Mouse (Mus musculus) skeletal muscle tissue, adult 2 months (tissue): ENCODE measurements at regions not wholly inside any gene's neighbourhood (a gene's known extent, or its start where the extent isn't known, plus 50 kb on each side); places are given as distances from the start of the nearest gene placed in this dataset.
A peak's percentile ranks its signal among the peaks of the same experiment; 100 is the strongest.

ENCODE experiments used
- DNase-seq: peaks from one replicate; pipeline ENCODE4 v3.0.0-alpha.2; 2012; ENCODE audit warnings: low read depth, low spot score

- no peak for DNase-seq
These were observed 129.9 kb upstream of the Peli2 start for GRCm38 (mm10) chr14:47990716-47991115.

DNA sequence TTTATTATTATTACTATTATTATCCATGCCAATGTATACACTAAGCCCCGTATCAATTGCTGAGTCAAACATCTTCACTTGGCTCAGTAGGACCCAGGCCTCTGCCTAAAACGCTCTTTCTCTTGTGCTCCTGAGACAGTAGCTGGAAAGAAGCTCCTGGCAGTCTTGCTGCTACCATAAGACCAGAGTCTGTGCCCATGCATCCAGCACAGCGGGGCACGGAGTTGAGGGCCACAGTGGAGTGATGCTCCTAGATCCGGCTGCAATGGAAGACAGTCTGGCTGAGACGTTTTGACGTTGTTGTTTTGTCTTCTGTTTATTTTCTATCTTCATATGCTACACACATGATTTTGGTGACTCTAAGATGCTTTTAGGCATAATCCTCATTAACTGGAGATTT is 129.1 kb upstream of the Peli2 start:
- DNase-seq, result no peak

GRCm38 (mm10) chr14:47992091-47992490 is 128.5 kb upstream of the Peli2 start:
- DNase-seq, result no peak

DNA sequence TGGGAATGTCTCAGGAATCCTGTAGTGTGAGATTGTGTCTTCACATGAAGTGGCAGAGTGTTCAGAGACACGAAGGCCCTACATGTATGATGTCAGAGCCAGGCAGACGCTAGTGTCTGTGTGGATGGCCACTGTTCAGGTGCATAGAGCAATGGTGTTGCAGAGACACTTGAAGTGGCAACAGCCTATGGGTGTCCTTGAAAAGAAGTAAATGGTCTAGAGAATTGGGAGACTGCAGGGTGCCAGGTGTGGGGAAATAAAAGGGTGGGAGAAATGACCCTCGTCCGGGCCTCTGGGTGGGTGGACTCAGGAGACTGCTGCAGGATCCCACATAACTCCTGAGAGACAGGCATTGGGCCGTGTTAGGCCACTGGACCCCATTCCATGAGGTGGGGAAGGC is 127.8 kb upstream of the Peli2 start:
- DNase-seq, result no peak

- no peak for DNase-seq
These were observed 121.7 kb upstream of the Peli2 start for GRCm38 (mm10) chr14:47998936-47999335.

DNA sequence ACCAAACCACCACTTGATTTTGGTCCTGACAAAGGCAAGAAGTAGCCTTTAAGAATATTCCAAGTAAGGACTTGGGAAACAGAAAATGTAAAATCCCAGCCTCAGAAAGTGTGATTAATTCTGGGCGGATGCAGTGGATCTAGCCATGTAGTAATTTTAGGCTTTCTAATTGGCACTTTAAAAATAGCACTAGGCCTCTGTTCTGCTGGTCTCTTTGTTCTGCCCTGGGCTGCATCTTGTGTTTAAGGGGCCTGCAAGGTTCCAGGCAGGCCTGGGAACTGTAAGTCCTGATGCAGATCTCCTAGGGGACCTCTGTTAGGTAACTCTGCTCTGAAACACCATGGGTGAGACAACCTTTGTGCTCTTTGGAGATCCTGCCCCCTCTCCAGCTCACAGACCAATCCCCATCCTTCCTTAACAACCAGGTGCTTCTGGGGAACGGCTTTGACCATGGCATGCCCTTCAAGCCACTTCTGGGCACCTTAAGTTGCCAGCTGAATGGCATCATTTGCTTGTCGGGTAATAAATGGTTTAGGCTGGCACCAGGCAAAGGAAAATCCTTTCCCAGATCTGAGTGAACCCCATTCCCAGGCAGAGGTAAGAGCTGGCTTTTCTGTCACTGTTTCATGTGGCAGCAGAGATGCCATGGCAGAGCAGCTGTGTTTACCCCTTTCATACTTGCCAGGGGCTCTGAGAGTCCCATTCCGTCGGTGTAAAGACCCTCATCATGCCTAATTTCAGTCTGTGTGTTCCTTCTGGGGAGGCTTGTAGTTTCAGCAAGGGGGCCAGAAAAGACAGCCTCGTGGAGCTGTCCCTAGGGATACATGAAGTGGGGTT is 115.3 kb upstream of the Peli2 start:
- no peak for DNase-seq

DNA sequence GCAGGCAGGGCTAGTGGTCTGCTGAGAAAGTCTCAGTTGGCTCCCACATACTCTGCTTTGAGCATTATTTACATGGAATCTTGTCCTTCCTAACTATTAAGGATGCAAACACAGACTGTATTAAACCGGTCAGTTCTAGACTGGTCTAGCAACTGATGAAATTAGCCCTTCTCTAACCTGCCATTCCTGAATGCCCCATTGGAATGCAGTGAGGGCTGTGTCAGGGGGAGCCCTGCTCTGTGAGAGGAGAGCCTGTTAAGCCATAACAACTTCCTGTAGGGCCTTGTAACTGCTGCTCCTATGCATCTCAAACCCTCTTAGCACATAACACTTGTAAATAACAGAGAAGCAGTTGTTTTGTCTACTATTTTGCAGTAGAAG is 114.7 kb upstream of the Peli2 start:
- no peak for DNase-seq

DNA sequence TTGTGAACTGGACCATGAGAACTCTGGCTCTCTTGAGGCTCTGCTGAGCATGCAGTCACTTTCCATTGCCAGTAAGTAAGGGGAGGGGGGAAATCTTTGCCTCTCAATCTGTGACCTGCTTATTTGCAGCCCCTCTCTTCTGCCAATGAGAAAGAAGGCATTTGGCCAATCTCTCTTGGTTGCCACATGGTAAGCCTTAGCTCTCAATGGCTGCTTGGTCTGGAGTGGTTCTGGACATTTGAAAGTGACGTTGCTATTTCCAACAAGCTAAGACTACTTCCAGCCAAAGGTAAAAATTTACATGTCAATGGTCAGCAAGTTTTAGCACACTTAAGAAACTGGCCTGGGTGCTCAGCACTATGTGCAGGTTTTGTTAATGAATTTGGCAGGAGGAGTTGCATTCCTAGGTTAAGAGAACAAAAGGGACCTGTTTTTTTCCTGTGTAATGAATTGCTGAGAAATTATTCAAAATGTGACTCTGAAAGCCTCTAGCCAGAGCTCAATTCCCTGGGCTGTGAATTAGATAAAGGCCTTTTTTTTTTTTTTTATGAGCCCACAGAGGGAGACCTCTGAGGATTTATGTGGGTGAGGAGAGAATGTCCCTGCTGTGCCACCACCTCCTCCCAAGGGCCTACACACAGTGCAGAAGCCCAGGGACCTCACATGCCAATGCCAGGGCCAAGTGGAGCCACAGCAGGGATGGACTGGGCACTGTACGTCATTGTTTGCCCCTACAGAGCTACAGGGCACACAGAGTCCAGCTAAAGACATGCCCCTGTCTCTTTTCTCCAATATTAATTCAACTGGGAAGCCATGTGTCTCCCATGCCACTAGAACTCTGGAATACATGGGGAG is 108.0 kb upstream of the Peli2 start:
- DNase-seq, result peak; percentile 6

DNA sequence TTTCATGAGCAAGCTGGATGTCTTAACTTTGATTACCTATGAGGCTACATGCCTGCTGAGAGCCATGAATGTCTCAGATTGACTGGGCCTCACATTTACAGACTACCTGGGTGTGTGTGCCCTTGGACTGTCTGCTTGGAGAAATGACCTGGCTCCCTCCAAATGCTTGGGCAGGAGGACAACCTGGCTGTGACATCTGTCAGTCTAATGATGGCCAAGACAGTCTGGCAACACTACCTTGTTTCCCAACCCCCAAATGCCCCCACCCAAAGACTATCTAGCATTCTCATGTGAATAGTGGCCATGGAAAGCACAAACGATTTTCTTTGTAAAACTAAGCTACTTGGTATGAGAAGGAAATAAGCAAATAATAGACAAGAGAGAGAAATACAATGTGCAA is 107.2 kb upstream of the Peli2 start:
- no peak for DNase-seq

DNA sequence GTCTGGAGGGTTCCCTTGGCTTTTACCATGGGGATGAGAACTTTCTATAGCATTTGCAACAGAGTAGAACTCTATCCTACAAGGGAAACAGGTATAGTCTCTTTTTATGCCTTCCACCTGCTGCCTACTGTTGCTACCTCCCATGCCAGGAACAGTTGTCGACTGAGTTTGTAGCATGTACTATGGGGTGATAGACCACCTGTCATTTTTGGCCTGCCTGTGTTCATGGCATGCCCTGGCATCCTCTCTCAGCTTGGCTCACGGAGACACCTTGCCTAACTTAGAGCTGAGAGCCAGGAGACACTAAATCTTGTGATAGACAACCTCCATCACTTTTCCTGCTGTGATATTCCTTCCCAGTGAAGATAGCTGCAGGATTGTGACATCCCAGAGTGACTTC is 105.8 kb upstream of the Peli2 start:
- no peak for DNase-seq

DNA sequence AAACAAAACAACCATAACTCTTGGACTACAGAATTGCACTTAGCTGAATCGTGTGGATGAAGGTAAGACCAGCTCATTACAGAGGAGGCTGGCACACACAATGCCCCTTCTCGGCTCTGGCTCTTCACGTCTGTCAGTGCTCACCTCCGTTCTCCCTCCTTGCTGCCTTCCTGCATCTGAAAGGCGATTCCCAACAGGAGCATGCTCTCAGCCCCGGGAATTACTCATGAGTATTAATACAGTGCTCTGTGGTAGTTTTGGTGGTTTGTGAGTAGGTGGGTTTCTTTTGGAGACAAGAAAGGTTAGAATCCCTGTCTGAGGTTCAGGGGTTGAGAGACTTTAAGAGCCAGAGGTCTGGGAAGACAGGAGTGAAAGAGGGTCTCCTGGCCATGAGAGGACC is 102.7 kb upstream of the Peli2 start:
- DNase-seq, result no peak

- no peak for DNase-seq
These were observed 101.3 kb upstream of the Peli2 start for GRCm38 (mm10) chr14:48019331-48019730.

GRCm38 (mm10) chr14:48022271-48022670 is 98.4 kb upstream of the Peli2 start:
- no peak for DNase-seq

DNA sequence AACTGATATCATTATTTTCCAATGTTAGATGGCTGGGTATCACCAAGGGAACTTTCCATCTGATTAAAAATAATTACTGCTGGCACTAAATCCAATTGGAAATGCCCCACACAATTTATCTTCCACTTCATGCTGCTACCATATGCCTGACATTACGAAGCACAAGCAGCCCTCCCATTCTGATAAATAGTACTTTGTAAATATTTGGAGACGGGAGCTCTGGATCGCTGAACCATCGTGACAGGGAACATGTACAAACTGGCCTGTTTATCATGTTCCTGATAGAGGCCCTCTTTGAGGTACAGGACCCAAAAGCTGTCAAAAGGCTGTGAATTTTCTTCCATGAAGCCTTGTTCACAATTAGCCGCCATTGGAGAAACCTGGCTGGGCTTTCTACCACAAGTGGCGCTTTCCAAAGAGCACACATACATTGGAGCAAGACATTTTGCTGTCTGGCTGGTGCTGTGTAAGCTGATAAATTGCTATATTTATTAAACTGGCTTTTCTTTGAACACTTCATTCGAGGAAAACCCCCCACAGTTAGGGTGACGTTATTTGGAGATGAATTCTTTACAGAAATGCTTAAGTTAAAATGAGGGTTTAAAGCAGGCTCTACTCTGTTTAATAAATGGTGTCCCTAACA is 96.5 kb upstream of the Peli2 start:
- DNase-seq, result no peak

- no peak for DNase-seq
These were observed 81.3 kb upstream of the Peli2 start for GRCm38 (mm10) chr14:48039286-48039790.

GRCm38 (mm10) chr14:48046094-48046493 is 74.5 kb upstream of the Peli2 start:
- DNase-seq, result no peak

DNA sequence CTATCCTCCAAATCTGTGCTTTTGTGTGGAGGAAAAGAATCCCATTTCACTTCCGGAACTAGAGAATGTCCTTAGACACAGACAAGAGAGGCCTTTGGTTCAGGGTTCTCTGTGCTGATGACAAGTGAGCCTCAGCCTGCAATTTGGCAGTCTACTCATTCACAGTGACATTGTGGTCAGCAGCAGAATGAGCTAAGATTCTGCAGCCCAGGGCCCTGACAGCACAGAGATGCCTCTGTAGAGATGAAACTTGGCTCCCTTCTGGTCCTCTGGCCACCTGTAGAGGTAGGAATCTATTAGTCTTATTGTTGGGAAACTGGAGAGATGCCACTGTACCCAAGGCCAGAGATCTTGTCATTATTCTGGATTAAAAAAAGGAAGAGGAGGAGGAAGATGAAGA is 73.8 kb upstream of the Peli2 start:
- DNase-seq, result no peak

DNA sequence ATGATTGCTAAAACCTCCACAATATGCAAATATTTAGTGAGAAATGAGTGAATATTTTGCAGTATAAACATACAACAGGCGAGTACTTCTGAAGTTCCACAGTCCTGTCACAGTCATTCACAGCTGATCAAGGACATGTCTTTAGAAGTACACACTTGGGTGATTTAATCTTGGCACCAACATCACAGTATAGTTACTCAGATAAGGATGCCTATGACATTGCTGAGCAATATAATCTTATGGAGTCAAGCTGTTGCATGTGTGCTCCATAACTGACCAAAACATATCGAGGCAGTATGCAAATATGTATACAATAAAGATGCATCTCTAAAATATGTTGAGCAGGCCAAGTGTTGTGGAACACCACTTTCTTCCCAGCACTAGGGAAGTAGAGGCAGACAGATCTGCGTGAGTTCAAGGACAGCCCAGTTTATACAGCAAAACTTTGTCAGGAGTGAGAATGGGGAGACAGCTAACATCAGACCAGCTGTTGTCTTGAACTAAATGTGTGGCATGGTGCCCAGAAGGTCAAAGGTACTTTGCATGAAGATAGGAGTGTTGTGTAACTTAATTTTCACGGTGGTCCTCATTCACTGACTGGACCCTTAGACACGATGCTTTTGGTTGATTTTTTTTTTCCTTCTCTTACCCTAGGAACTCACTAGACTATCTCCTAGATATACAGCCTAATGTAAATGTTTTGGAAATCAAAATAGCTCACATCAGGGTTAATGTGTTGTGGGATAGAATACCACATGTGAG is 70.7 kb upstream of the Peli2 start:
- DNase-seq, result no peak

DNA sequence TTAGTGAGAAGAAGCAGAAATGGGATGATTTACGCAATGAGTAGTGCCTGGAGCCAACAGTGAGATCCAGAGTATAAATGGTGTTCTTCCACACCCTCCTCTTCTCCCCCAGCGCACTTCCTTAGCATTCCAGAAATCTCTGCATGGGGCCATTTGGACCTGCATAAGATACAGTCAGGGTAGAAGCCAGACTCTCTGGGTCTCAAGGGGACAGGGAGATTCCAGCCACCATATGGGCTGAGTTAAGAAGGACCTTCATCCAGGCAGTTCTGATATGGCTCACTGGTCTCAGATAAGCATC is 70.2 kb upstream of the Peli2 start:
- DNase-seq, result peak; percentile 12

- no peak for DNase-seq
These were observed 68.7 kb upstream of the Peli2 start for GRCm38 (mm10) chr14:48051971-48052370.

DNA sequence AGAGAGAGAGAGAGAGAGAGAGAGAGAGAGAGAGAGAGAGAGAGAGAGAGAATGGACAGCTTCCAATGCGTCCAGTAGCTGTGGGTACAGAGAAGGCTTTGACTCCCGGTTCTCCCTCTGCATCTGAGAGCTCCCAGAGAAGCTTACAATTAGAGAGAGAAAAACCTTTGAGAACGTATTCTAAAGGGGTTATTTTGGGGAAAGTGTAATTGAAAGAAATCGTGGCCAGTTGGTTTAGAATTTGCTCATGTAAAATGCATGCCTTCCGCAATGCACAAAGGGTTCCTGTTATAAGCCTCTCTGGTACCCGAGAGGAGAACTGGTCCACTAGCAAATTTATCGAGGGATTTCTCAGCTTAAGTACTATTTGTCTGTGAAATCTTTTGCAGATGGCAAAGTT is 68.2 kb upstream of the Peli2 start:
- DNase-seq, result no peak

GRCm38 (mm10) chr14:48053151-48053550 is 67.5 kb upstream of the Peli2 start:
- DNase-seq, result no peak
